Mouse (Mus musculus): Measurements from ENCODE around the gene Gm49673. TPM values are rescaled to one million over a fixed set of nuclear protein-coding genes. Genes with fewer than 3 reads are reported as not detected.
A peak's percentile ranks its signal among the peaks of the same experiment; 100 is the strongest.
"Not testable (repeated sequence)": the region's sequence is repeated elsewhere in the genome, so short reads cannot be mapped to it uniquely, and the experiment has no call there.

The Gm49673 gene
- polyA plus RNA-seq, 1 experiment from 2014 or later = 0.09 TPM

GRCm38 (mm10) chr17:8056637-8057138 lies 90.9 kb downstream of the Gm49673 start:
- H3K27ac ChIP-seq (ENCODE audit: low read length); H3K4me2 ChIP-seq (ENCODE audit: low read depth, low read length); H3K4me1 ChIP-seq (ENCODE audit: control insufficient read depth, insufficient read depth, low read length); H3K27me3 ChIP-seq (ENCODE audit: control insufficient read depth, insufficient read depth, low read length); H3K9ac ChIP-seq (ENCODE audit: low read length); H3K9me3 ChIP-seq (replicated peaks; ENCODE audit: control insufficient read depth, low read length); ATAC-seq (ENCODE audit: insufficient read depth, low FRiP score); H3K36me3 ChIP-seq (ENCODE audit: control insufficient read depth, insufficient read depth, low read length); H3K4me3 ChIP-seq (replicated peaks; ENCODE audit: low read length): not testable (repeated sequence)
- WGBS = 54% methylated on average over 2 of the region's 3 CpGs

DNA sequence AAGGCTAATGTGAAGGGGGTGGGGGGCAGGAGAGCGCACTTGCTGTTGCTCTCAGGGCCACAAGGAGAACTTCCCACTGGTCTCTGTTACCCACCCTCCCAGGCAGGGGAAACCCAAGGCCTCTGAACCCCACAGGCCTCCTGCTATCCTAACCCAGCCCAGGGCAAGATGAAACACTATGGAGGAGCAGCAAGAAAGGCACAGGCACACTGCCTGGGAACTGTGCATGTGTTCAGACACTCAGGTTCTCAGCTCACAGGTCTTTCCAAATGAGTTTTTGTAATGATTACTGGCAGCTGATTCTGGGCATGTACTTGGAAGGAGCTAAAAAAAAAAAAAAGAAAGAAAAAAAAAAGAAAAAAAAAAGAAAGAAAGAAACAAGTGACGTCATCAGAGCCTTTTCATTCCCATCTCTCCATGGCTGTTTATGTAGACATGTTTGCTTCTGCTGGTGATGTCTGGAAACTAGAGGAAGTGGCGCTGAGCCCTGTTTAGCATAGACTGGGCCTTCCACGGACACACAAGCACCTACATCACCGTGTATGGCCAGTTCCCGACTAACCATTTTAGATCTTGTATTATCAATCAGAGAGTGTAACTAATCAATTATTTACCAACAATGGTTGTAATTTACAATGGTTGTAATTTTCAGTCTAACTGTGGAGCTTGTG lies 91.5 kb downstream of the Gm49673 start:
- not testable (repeated sequence) for H3K36me3 ChIP-seq (ENCODE audit: control insufficient read depth, insufficient read depth, low read length); ATAC-seq (ENCODE audit: insufficient read depth, low FRiP score); H3K9ac ChIP-seq (ENCODE audit: low read length); H3K4me2 ChIP-seq (ENCODE audit: low read depth, low read length); H3K27me3 ChIP-seq (ENCODE audit: control insufficient read depth, insufficient read depth, low read length); H3K4me1 ChIP-seq (ENCODE audit: control insufficient read depth, insufficient read depth, low read length); H3K27ac ChIP-seq (ENCODE audit: low read length); H3K9me3 ChIP-seq (replicated peaks; ENCODE audit: control insufficient read depth, low read length); H3K4me3 ChIP-seq (replicated peaks; ENCODE audit: low read length)
- WGBS = 67% methylated on average over 4 of the region's 6 CpGs

DNA sequence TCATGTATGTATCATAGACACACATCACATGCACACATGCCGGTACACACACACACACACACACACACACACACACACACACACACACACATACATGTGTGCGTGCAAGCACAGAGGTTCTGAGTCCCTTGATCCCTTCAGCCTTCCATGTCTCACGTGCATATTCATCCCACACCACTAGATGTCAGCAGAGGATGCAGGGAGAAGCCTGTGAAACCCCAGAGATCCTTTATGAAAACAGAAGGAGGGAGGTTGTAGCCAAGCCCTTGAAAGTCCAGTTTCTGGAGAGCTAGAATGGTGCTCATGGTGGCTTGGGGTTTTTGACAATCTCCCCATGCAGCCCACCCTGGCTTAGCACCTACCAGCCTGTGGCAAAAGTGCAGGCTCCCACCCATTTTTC lies 96.3 kb downstream of the Gm49673 start:
- H3K4me2 ChIP-seq (ENCODE audit: low read depth, low read length); H3K4me1 ChIP-seq (ENCODE audit: control insufficient read depth, insufficient read depth, low read length); H3K4me3 ChIP-seq (replicated peaks; ENCODE audit: low read length); H3K9ac ChIP-seq (ENCODE audit: low read length); H3K36me3 ChIP-seq (ENCODE audit: control insufficient read depth, insufficient read depth, low read length); H3K9me3 ChIP-seq (replicated peaks; ENCODE audit: control insufficient read depth, low read length); H3K27ac ChIP-seq (ENCODE audit: low read length); H3K27me3 ChIP-seq (ENCODE audit: control insufficient read depth, insufficient read depth, low read length): not testable (repeated sequence)
- peak; percentile 19; the same call in 1 of the 2 replicates for ATAC-seq (ENCODE audit: insufficient read depth, low FRiP score)
- 28% methylated on average over 3 of the region's 3 CpGs for WGBS

GRCm38 (mm10) chr17:8050218-8050617 lies 97.4 kb downstream of the Gm49673 start:
- H3K36me3 ChIP-seq (ENCODE audit: control insufficient read depth, insufficient read depth, low read length); ATAC-seq (ENCODE audit: insufficient read depth, low FRiP score); H3K9me3 ChIP-seq (replicated peaks; ENCODE audit: control insufficient read depth, low read length); H3K4me1 ChIP-seq (ENCODE audit: control insufficient read depth, insufficient read depth, low read length); H3K9ac ChIP-seq (ENCODE audit: low read length); H3K27me3 ChIP-seq (ENCODE audit: control insufficient read depth, insufficient read depth, low read length); H3K4me3 ChIP-seq (replicated peaks; ENCODE audit: low read length); H3K4me2 ChIP-seq (ENCODE audit: low read depth, low read length); H3K27ac ChIP-seq (ENCODE audit: low read length): not testable (repeated sequence)
- 83% methylated on average over 5 of the region's 6 CpGs for WGBS

DNA sequence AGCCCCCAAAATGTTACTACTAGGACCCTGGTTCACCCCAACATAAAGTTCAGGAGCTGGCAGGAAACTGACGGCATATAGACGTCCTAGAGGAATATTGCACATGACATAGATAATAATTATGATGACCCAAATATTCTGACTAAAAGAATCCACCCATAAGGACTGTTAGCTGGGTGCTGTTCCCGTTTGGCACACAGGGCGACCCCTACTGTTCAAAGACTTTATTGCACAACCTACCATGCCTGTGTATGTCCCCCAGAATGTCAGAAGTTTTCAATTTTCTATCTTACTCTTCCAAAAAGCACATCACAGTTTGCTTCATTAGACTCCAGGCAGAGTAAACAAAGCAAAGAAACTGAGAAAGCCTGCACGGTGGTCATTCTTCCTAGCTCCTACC lies 101.4 kb downstream of the Gm49673 start:
- H3K9ac ChIP-seq (ENCODE audit: low read length); ATAC-seq (ENCODE audit: insufficient read depth, low FRiP score): not testable (repeated sequence)

GRCm38 (mm10) chr17:8041197-8041596 lies 106.4 kb downstream of the Gm49673 start:
- H3K4me2 ChIP-seq (ENCODE audit: low read depth, low read length); H3K9me3 ChIP-seq (replicated peaks; ENCODE audit: control insufficient read depth, low read length); H3K9ac ChIP-seq (ENCODE audit: low read length); H3K4me3 ChIP-seq (replicated peaks; ENCODE audit: low read length); H3K36me3 ChIP-seq (ENCODE audit: control insufficient read depth, insufficient read depth, low read length); ATAC-seq (ENCODE audit: insufficient read depth, low FRiP score); H3K27me3 ChIP-seq (ENCODE audit: control insufficient read depth, insufficient read depth, low read length); H3K4me1 ChIP-seq (ENCODE audit: control insufficient read depth, insufficient read depth, low read length); H3K27ac ChIP-seq (ENCODE audit: low read length): not testable (repeated sequence)
- WGBS = no CpG with 5 or more reads among the region's 5 CpGs

More for the DNA sequence above, 101.4 kb downstream of the Gm49673 start:
- not testable (repeated sequence) for H3K4me1 ChIP-seq (ENCODE audit: control insufficient read depth, insufficient read depth, low read length); H3K27ac ChIP-seq (ENCODE audit: low read length); H3K27me3 ChIP-seq (ENCODE audit: control insufficient read depth, insufficient read depth, low read length); H3K4me3 ChIP-seq (replicated peaks; ENCODE audit: low read length); H3K4me2 ChIP-seq (ENCODE audit: low read depth, low read length); H3K9me3 ChIP-seq (replicated peaks; ENCODE audit: control insufficient read depth, low read length); H3K36me3 ChIP-seq (ENCODE audit: control insufficient read depth, insufficient read depth, low read length)
- 0% methylated on average over 2 of the region's 5 CpGs for WGBS

DNA sequence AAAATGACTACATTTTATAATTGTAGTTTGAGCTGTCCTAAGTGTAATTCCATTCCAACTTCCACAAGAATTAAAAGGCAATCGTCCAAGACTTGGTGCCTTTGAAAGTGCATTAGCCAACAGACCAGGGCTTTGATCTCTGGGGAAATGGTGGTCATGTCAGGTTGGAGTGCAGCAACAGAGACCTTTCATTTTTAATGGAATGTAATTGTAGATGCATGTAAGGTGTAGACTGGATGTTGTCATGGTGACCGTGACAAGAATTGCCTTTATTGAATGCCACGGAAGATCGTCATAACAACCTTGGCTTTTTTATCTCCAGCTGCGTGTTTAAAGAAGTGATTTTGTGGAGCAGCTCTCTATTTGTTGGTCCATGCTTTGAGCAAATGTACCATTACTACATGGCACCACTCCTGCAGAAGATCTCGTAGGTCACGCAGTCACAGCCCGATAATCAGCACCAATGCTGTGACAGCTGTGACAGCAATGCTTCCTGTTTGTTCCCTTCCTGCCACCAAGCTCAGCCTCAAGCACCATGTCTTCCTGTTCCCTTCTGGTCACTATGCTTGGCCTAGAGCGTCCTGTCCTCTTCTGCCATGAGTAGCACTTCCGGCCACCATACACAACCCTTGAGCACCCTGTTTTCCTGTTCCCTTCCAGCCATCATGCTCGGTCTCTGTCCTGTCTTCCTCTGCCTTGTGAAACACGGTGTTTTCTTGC lies 107.5 kb downstream of the Gm49673 start:
- H3K4me3 ChIP-seq (replicated peaks; ENCODE audit: low read length); H3K36me3 ChIP-seq (ENCODE audit: control insufficient read depth, insufficient read depth, low read length); H3K4me1 ChIP-seq (ENCODE audit: control insufficient read depth, insufficient read depth, low read length); H3K9ac ChIP-seq (ENCODE audit: low read length); H3K27me3 ChIP-seq (ENCODE audit: control insufficient read depth, insufficient read depth, low read length); H3K9me3 ChIP-seq (replicated peaks; ENCODE audit: control insufficient read depth, low read length); H3K4me2 ChIP-seq (ENCODE audit: low read depth, low read length); ATAC-seq (ENCODE audit: insufficient read depth, low FRiP score); H3K27ac ChIP-seq (ENCODE audit: low read length): not testable (repeated sequence)
- no CpG with 5 or more reads among the region's 12 CpGs for WGBS

DNA sequence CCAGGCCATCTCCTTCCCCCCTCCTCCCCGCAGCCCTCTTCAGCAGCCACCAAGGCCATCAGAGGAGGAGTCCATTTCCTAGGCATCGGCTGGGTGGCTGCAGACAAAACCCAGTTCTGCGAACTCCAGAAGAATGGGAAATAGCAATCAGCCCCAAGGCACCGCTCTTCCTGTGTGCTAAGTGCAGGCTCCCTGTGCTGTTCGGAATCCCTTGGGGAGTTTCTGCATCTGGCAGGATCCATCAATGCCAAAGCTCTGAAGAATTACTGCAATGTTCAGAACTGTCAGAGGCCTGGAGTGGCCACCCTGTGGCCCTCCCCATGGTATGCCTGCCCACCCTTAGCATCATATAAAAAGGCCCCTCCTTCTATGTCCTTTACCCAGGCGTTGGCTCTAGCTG lies 110.6 kb downstream of the Gm49673 start:
- H3K27me3 ChIP-seq (ENCODE audit: control insufficient read depth, insufficient read depth, low read length); H3K9ac ChIP-seq (ENCODE audit: low read length); H3K4me3 ChIP-seq (replicated peaks; ENCODE audit: low read length); H3K27ac ChIP-seq (ENCODE audit: low read length); H3K4me2 ChIP-seq (ENCODE audit: low read depth, low read length); H3K4me1 ChIP-seq (ENCODE audit: control insufficient read depth, insufficient read depth, low read length); H3K9me3 ChIP-seq (replicated peaks; ENCODE audit: control insufficient read depth, low read length); ATAC-seq (ENCODE audit: insufficient read depth, low FRiP score); H3K36me3 ChIP-seq (ENCODE audit: control insufficient read depth, insufficient read depth, low read length): not testable (repeated sequence)
- 41% methylated on average over 3 of the region's 6 CpGs for WGBS
